Mouse (Mus musculus) ovary, adult 18-20 months (tissue): ENCODE measurements around the gene Srek1ip1.
A peak's percentile ranks its signal among the peaks of the same experiment; 100 is the strongest.

Source experiments
- DNase-seq: peaks from one replicate; pipeline ENCODE4 v3.0.0; 2022; ENCODE audit warnings: low spot score, mixed read lengths

Srek1ip1 gene

DNA sequence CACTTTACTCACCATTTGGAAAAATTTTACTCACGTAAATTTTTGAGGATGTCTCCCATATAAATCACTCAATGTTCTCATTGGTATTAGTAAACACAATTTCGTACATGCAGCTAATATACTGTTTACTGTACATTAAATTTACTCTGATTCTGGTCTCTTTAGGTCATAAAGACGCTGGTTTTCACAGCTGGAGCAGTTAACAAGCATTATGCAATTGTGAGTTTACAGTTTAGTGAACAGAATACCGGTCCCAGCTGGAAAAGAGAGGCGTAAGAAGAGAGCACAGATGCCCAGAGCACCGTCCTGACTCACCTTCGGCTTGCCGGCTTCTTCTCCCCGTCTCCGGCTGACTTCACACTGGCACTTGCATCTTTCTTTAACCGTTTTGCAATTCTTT is at the start of gene Srek1ip1:
Gene Srek1ip1, plus strand, starts transcription at position 301 of the 400 bp plus-strand sequence.
- no peak for DNase-seq

DNA sequence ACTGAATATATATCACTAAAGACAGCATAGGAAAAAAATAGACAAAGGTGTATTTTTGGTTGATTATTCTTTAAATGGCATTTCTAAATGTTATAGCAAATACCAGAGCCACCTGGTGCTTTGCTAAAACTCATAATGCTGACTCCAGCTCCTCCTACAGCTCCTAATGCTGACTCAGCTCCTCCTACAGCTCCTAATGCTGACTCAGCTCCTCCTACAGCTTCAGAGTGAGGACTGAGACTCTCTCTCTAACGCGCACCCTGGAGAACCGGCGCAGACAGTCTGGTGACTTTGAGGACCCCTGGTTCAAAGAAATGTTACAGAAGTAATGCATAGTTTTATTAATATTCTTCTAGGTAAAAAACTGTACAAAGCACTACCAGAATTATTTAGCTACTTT is 49.4 kb upstream of the Srek1ip1 start:
- DNase-seq = no peak

DNA sequence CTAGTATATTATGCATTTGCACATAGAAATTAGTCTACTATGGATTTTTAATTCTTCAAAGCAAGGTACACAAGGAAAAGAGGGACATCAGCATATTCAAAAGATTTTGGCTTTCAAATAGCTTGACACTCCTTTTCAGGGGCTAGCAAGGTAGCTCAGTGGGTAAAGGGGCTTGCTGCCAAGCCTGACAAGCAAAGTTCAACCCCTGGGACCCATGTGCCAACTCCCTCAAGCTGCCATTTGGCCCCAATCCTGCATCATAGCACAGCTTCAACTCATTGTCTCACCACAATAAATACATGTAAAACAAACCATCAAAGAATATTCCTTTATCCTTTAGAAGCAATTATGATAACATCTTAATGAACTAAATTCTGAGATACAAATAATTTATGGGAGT is 45.3 kb upstream of the Srek1ip1 start:
- no peak for DNase-seq

DNA sequence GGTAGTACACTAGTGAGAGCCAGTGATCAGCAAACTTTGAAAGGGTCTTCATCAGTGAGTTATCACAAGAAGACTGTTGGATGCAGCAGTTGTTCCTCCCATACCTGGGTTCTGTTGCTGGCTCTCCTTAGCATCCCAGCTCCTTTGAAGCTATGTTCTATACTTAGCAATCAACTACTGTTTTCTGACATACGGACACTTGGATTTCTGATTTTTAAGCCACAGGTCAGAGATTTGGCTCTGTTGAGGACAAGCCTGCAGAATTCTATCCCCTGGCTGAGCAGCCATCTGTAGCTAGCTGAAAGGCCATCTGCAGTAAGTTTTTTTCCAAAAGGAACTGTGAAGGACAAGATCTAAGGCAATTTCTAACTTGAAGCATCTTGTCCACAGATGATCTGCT is 32.9 kb upstream of the Srek1ip1 start:
- DNase-seq = no peak

DNA sequence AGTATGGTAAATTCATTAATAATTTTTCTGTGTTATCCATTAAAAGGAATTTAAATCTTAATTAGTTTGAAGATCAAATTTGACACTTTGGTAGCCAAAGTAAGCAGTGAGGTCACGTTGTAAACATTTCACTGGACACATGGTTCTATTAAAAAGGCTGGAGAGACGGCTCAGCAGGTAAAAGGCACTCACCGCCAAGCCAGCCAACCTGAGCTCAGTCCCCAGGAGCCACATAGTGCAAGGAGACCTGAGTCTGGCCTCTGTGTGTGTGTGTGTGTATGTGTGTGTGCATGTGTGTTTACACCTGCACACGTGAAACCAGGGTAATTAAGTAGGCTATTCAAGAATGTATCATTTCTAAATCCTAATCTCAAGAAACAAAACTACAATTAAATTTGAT is 29.9 kb upstream of the Srek1ip1 start:
- DNase-seq = no peak

DNA sequence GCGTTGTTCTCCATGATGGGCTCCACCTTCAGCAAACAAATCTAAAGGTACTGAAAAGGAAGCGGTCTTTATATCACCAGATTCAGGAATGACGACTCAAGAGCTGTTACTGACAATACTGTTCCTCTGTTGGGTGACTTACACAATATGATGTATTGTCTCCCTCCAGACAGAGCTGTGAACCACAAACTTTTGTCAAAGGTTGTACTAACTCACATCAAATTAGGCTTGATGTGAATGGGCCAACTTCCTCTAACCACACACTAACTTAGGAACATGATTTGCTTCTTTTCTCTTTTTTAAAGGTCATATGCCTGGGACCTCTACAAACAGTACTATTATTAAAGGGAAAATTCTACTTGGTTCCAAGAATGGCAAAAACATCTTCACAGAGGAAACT is 29.1 kb upstream of the Srek1ip1 start:
- no peak for DNase-seq

DNA sequence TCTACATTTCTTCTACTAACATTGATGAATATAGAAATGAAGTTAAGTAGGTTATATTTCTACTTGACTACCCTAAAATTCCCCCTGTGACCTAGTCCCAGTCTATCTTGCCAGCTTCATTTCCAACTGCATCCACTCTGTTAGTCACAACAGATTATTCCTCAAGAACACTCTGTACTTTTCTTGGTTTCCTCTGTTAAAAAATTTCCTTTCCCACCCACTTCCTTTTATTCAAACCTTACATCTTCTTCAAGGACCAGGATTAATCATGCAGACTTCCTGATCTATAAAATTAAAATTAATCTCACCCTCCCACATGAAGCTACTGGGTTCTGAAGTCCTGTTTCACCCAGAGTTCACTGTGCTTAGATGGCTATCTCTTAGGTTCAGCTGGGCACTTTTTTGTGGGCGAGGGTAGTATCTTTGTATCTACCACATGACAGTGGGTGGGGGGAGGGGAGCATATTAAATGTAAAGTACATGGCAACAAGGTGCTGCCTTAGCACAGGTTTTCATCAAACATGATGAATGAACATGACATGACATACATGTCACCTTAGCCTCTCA is 13.1 kb upstream of the Srek1ip1 start:
- no peak for DNase-seq

DNA sequence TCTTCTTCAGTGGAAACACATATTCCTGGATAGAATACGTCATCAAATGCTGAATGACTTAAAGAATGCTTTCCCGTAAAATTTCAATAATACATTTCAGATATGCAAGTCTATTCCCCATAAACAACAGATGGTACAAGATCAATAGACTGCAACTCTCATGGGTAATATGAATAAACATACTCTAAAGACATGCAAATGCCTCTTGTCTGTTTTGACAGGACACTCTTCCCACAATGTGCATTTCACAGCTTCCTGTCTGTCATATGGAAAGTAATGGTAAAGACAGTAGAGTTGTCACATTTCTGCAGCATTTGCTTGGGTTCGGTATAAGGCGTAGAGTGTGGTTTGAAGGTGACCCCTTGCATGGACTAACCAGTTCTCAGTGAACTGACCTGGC is 5.0 kb upstream of the Srek1ip1 start:
- DNase-seq = no peak

DNA sequence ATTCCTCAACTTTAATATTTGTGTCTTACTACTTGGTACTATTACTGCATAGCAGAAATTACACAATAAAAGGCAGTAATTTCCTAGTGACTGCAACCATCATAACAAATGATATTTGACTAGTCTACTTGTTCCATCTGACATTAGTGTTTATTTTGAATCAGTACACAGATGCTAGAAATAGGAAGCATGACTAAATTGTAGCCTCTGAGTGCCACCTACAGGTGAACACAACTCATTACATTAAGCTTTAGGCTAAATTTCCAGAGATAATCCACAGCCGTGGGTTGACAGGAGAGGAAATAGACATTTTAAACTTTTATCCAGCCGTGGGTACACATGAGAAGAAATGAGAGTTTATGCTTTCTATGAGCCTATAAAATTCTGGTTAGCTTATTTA is 2.6 kb upstream of the Srek1ip1 start:
- DNase-seq = no peak

DNA sequence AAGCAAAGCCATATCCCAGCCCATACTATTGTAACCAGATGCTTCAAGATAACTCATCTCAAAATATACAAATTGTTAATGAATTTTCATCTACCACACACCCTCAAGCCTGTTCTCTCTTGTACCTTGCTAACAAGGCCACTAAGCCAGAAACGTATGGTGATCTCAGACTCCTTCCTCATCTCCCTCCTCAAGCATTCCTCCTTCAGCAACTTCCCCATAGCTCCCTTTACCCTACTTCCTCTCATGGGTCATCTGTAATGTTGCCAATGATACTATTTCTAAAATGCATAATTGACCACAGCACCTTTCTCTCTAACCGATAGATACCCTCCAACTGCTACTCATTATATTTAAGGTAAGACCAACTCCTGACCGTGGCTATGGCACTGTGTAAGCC is 2.1 kb downstream of the Srek1ip1 start:
- no peak for DNase-seq

DNA sequence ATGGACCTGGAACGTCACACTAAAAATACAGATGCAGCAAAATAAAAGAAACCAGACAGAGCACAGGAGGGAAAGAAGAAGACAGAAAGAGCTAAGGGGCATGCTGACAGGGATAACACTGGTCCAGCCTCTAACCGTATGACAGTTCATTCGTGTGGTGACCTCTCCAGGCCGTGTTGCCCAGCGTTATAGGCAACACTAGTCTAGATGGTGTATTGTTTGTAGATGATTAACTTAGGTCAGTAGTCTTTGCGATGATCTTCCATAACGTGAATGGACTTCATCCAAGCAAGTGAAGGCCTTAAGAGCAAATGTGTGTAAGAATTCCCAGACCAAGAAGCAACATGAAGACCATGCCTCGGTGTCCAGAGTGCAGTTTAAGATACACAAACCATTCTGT is 6.8 kb downstream of the Srek1ip1 start:
- DNase-seq = no peak

DNA sequence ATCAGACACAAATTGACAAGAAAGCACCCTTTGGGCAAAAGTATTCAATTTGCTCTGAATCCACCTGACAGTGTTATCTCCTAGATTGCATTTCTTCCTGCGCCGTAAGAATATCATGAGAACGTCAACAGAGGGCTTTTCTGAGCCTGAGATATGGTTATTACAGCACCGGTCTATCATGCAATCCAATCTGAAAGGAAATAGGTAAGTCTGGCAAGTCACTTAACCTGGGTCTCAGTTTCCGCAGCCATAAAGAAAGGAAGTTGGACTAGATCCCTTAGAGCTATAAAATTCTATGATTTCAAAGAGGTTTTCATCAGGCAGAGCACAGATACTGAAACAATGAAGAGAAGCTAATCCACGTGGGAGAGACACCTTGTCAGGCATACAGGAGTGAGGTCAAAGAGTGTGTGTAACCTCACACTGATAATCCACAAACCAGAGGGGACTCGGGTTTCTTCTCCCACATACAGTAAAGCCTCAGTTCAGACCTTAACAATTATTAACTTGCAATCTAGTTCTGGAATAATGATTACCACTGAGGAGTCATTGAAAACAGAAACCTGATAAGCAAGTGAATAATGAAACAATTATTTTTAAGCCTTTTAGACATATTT is 7.4 kb downstream of the Srek1ip1 start:
- DNase-seq = no peak

DNA sequence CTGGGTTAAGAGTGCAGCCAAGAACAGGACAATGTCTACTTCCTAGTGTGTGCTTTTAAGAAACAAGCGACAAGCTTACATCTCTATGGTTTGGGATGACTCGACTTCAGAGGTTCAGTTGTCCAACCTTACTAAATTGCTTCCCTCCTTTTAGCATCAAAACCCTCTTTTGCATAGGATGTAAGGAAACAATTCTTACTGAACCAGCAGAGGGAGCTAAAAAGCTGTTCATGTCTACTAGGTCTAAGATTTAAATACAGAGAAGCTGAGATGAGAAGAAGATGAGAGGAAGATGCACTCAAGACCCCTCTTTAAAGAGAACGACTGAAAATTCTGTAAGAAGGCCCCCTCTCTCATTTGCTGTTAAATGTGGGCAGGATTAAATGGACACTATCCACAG is 13.4 kb downstream of the Srek1ip1 start:
- DNase-seq = no peak

DNA sequence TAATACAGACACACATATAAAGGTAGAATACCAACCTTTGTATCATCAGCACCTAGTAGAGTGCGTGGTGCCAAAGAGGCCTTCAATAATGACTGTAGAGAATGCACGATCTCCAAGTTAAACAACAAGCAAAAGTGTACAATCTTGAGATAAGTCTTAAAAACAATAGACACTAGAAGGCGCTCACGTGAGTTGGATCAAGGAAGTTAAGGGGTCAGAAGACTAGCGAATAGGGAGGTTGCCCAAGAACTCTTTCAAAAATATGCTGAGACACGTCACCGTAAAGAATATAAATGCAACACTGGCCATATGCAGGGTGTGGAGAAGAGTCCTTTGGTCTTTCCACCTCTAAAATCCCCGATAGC is 24.0 kb downstream of the Srek1ip1 start:
- DNase-seq = no peak

DNA sequence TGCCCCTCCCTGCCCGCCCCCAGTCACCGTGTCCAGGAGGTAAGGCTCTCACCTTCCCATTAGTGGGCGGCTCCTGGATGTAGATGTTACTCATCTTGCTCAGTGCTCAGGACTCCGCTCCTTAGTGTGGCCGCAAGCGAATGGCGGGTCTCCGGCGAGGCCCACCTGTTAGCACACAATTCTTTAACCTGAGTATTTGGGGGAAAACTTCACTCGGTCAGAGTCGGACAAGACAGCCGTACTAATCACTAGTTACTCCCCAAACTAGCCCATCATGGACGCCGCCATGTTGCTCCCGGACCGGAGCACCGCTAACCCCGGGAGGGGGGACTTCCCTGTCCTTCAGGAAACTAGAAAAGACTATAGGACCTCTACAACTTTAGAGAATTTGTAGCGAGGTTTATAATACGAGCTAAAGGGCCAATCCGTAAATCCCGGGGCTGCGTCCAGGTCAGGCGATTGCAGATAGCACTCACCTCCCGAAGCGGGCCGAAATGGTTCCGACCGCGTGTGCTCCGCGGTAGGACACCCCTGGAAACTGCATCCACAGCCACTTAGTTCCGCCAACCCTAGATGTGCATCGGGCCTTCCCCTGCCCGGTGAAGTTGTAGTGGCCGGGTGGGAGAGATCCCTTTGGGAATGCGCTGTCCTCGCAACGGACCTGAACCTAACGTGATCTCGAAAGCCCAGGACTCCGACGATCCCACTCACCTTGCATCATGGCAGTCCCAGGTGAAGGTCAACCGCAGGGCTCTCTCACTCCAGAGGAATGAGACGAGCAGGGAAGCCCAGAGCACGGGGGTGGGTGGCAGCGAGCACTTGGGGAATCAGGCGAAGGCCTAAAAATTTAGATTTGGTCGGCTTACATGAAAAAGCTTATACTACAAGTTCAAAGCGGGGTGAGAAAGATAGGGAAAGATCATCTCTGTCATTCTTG is 24.6 kb downstream of the Srek1ip1 start, which contains the start of gene Cwc27:
Gene Cwc27, minus strand, starts transcription at position 508 of the 937 bp plus-strand sequence.
- DNase-seq = peak; percentile 55

DNA sequence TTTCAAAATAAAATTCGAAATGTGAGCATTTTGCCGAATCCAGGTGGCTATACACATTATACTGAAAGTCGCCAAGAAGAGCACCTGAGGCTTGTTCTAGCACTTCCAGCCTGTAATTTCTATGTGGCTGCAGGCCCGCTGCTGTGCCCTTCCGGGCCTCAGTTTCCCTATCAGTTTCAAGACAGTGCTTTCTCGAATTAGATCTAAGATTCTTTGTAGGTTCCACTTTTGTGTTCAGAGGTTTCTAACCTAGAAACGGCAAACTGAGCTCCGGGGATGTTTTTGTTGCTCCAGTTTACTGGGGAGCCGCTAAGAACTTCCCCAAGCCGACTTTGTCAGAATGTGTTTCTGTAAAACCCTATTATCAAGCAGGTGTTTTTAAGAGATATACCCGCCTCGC is 25.4 kb downstream of the Srek1ip1 start:
- DNase-seq = no peak

DNA sequence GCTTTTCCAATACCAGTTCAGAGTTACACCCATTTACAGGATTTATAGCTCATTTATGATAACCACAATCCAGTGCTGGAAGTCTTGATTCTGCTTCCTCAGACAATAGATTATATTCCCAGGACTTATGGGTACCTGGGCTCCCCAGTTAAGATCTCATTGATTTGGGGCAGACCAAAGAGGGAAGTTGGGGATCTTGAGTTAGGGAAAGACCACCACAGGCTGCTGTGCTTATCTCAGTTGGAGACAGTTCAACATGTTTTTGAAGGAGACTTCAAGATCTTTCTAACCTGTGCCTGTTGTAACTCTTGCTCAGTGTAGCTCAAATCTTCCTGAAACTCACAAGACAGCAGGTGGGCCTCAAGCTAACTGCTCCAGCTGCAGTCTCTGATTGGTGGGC is 28.9 kb downstream of the Srek1ip1 start:
- no peak for DNase-seq

DNA sequence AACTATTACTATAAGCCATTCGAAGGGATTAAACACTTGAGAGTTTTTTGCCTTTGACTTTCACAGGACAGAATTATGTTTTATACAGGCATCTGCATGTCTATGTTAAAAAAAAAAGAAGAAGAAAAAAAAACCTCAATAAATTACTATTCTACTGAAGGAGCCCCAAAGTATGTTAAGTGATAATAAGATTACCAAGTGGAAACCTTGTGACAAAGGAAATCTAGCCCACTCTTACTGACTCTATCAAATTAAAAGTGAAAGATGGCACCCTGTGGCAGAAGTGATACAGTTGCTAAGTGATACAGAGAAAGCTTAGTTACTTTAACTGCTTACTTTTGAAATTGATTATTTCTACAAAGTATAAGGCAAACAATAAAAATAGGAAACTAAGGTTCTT is 29.6 kb downstream of the Srek1ip1 start:
- DNase-seq = no peak

DNA sequence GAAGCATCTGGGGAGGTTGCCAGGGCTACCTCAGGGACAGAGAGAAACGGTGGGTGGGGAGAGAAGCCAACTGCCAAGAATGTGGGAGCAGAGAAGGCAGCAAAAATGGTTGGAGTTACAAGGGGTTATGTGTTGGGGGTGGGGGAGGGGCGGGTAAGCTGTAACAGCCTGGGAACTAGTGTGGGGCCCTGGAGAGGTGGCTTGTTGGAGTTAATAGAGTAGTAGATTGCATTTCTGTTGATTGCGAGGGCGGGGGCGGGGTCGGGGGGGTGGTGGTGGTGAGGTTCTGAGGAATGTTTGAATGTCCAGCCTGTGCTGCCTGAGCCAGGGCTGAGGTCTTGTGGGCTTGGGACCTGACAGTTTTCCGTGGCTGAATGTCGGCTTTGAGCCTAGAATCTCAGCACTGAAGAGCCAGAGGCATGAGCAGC is 30.1 kb downstream of the Srek1ip1 start:
- DNase-seq = no peak

DNA sequence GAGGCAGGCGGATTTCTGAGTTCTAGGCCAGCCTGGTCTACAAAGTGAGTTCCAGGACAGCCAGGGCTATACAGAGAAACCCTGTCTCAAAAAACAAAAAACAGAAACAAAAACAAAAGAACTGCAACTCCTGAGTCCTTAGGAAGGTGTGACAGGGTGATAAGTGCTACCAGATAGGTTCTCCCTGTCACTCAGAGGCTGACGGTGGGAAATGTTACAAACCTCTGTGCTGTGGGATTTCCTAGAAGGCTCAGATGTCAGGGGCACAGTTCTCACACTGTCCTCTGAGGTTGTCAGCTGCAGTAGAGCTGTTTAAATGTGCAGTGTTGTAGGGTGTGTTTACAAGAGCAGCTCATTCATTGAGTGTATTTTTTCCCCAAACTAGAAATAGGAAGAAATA is 33.2 kb downstream of the Srek1ip1 start:
- DNase-seq = no peak

DNA sequence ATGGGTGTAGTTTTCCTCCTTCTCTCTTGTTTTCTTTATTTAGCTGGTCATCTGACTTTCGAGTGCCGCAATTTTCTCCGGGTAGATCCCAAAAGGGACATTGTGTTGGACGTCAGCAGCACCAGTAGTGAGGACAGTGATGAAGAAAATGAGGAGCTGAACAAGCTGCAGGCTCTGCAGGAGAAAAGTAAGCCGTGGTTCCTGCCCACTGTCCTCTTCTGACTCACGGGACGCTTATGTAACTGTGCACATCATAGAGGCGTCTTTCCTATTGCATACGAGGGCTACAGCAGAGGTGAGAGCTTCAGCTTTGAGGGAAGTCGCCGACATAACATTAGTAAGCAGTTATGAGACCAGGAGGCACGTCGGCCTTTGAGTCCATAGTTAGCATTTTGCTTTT is 40.5 kb downstream of the Srek1ip1 start:
- DNase-seq = no peak

DNA sequence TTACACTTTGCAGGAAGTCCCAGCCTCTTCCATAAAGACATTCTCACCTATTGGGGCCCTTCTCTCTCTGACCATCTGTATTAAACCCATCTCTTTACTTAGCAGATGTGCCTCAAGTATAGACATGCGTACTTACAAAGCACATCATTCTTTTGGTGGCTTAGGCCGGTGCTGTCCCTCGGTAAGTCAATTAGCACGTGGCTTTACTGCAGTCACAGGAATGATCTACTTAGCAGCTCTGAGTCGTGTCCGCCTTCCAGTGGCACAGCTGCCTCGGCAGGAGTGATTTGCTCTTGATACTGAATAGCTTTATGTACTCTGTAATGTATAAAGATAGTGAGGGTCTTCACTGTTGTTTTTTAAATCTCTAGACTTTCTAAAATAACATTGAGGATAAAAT is 45.3 kb downstream of the Srek1ip1 start:
- no peak for DNase-seq

DNA sequence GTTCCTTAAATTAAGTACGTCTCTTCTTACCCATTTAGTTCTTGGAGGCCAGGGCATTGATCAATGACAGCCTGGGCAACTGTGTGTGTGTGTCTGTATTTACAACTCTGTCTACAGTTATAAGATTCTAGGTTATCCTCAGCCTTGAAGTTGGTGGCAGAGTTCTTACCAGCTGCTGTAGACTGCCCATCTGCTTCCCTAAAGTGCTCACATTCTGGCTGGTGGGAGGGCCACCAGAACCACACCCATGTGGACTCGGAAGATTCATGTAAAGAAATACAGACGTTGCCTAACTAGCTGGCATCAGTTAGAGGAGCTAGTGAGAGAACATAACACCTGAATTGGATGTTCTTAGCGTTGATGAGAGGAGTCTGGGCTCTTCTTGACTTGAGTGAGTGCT is 49.7 kb downstream of the Srek1ip1 start:
- no peak for DNase-seq
